Mouse (Mus musculus) brain, embryonic 14.5 days (tissue): Measurements from ENCODE around the gene Pkp1.

Source experiments
- CTCF ChIP-seq: fragments of 200-500 bp; IDR thresholded peaks from 2 replicates; pipeline ENCODE4 v1.5.1; 2012; ENCODE audit warnings: inconsistent platforms, mild to moderate bottlenecking, moderate library complexity, borderline replicate concordance; ENCODE audit not compliant: insufficient read depth, insufficient read length; ENCODE audit errors: extremely low read depth
- POLR2A ChIP-seq: fragments of 200-500 bp; IDR thresholded peaks from 2 replicates; pipeline ENCODE4 v1.6.1; 2012; ENCODE audit warnings: mild to moderate bottlenecking, inconsistent platforms, borderline replicate concordance; ENCODE audit not compliant: poor library complexity, insufficient read depth, insufficient read length, severe bottlenecking; ENCODE audit errors: extremely low read depth

- TF ChIP-seq CTCF (no peak), POLR2A (no peak)
Observed at GRCm38 (mm10) chr1:135899991-135900515, 19.0 kb downstream of the Pkp1 start.
